22 mouse cellular contexts compared by ENCODE assay signal in the genomic region with DNA sequence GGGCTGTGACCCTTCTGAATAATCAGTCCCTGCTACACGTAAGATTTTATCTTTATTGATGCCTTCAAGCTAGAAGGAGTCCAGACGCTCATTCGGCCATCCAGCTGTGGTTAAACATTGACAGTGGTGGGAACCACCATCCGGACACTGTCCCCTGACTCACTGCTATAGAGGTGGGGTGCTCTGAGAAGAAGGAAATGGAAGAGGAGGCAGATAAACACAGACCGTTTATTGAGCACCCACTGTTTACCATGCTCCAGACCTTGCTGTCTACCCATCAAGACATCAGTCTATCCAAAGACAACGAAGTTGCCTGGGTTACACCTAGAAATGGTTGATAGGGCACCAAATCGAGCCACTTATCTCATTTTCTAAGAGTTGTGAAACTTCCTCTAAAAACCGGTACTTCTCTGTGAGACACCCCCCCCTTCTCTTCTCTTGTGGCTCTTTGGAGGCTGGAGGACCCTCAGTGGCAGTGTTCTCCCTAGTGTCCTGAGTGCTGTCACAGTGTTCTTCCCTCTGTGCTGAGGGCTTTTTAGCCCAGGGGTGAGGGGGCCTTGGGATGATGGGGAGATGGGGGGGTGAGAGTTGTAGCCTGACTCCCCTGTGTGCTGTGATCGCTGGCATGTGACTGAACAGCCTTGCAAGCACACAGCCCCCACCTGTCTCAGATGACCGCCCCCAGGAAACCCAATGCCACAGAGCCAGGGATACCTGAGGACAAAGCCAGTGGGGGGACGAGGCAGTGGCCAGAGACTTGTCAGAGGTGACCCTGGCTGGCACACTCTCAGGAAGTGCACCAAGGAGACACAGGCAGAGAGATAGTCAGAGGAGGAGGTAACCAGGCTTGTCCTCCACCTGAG. TPM values are rescaled to one million over a fixed set of nuclear protein-coding genes. Genes with fewer than 3 reads are reported as not detected.
DNase-seq lines count a peak whose midpoint lies in the region; ATAC-seq and TF ChIP-seq lines count a peak whose summit lies in the region.
"Had no signal": no experiment of that assay in that cellular context is flagged by ENCODE, and none has a peak within 500 bp of the region (broad histone marks: within the 10 kb centered on the region; RNA-seq: fewer than 3 reads in every experiment).

No protein-coding gene starts in this region.

- H3K27ac ChIP-seq in kidney, embryonic 16.5 days (ENCODE audit: low read length) = peak overlapping the region; percentile 68
- H3K27ac ChIP-seq: limb, embryonic 15.5 days; stomach, postnatal 0 days had no signal

- intact Hi-C loops in left cerebral cortex, postnatal 14 days (cut with DNase I) = no loop called here

- no peaks in the 10 kb centered on the region for H3K9me3 ChIP-seq in kidney, embryonic 16.5 days (ENCODE audit: low read length)
- H3K9me3 ChIP-seq: limb, embryonic 15.5 days had no signal

- peak overlapping the region; percentile 3; the same call in 1 of the 2 replicates for H3K4me2 ChIP-seq in kidney, embryonic 16.5 days (replicated peaks; ENCODE audit: low read depth, low read length)
- H3K4me2 ChIP-seq: limb, embryonic 15.5 days had no signal

- no peaks in the 10 kb centered on the region for H3K27me3 ChIP-seq in kidney, embryonic 16.5 days (ENCODE audit: insufficient read depth, low read length)
- H3K27me3 ChIP-seq in Patski = no peaks in the 10 kb centered on the region

- peak; percentile 83 for DNase-seq in heart, adult 11 months
- no peak for DNase-seq in heart, adult 8-10 months (ENCODE audit: low spot score)
- DNase-seq in kidney, adult 18-20 months = no peak
- DNase-seq in Patski (ENCODE audit: low read depth, low spot score) = no peak
- no peak for DNase-seq in left cerebral cortex, postnatal 14 days (ENCODE audit: low spot score in 2 of 2)
- no peak for DNase-seq in left cerebral cortex, adult 9 months (ENCODE audit: low spot score in 2 of 2)
- DNase-seq: adrenal gland, adult 2 months; cerebellum, adult 11 months; cerebellum, postnatal 10 days; embryo, embryonic 11 days; heart, postnatal 4 days; layer of hippocampus, postnatal 36 days; lung, postnatal 10 days; retina, postnatal 1 day; right cerebral cortex, postnatal 4 days had no signal

- TF ChIP-seq CTCF in Patski (IDR thresholded peaks at IDR 0.05) = no peak

- POLR2A ChIA-PET in Patski (lab: Charles Lee) = interaction anchor here (1.0 kb wide), 1 partner anchor 15 kb away, joined by 3 read pairs; no protein-coding TSS in a partner anchor

- in situ Hi-C loops in Patski (cut with MboI; ENCODE audit: low pct_unique_long_range_greater_than_20kb) = no loop called here

- 27% methylated on average over 11 of the region's 11 CpGs for WGBS in kidney, embryonic 16.5 days

- CTCF ChIA-PET in Patski (lab: Charles Lee) = interaction anchor here (1.3 kb wide), 1 partner anchor 18 kb away, joined by 3 read pairs; no protein-coding TSS in a partner anchor

- no peaks in the 10 kb centered on the region for H3K36me3 ChIP-seq in kidney, embryonic 16.5 days (ENCODE audit: insufficient read depth, low read length)
- H3K36me3 ChIP-seq: limb, embryonic 15.5 days had no signal

- 0 out of 2 replicates have a peak overlapping the region, but pooled peaks have one; percentile 10 for H3K9ac ChIP-seq in kidney, embryonic 16.5 days (replicated peaks; ENCODE audit: low read length)
- H3K9ac ChIP-seq: limb, embryonic 15.5 days had no signal

- peak; percentile 73 for ATAC-seq in kidney, embryonic 16.5 days (ENCODE audit: low FRiP score, low TSS enrichment)
- peak; percentile 26 for ATAC-seq in Patski
- peak; percentile 73 for ATAC-seq in megakaryocyte progenitor cell, adult 5-6 weeks (replicated peaks; ENCODE audit: poor library complexity)
- ATAC-seq: forebrain, embryonic 16.5 days; inflammation-experienced regulatory T-cells, adult 6 months; midbrain, embryonic 16.5 days had no signal

- no peak overlapping the region for H3K4me3 ChIP-seq in kidney, embryonic 16.5 days (ENCODE audit: low read length)
- H3K4me3 ChIP-seq: limb, embryonic 15.5 days had no signal

- peaks cover 43% of the 10 kb centered on the region for H3K4me1 ChIP-seq in kidney, embryonic 16.5 days (ENCODE audit: insufficient read depth, low read length)

RNA-seq across cellular contexts. Expression of a gene that starts 14.1 kb away (rescaled TPM):
- total RNA-seq in heart, adult 8-10 months (2022) = 1 to 10 TPM in 3 of 4 experiments, under 1 TPM in 1; 0.72 to 1.3 (median 1.2) TPM
- polyA plus RNA-seq in kidney, embryonic 16.5 days (2015; fragmentation: Nextera tagmentation; extraction: Ambion mirVana) = 18.1 and 24.3 TPM in 2 replicates
- 4.6 TPM for polyA plus RNA-seq in Patski (2021)
- total RNA-seq in megakaryocyte progenitor cell, adult 5-6 weeks (2015) = 5.5 and 5.7 TPM in 2 replicates
- total RNA-seq in megakaryocyte progenitor cell, adult 5-6 weeks (2017) = 4.8 and 5.0 TPM in 2 replicates
- 1 to 10 TPM; 5.7 to 8.1 TPM for total RNA-seq in left cerebral cortex, postnatal 14 days (2021)

RNA-seq across cellular contexts. Expression of a gene that starts 40.8 kb away (rescaled TPM):
- total RNA-seq in heart, adult 8-10 months (2022) = 1,000 to 10,000 TPM; 1,293 to 1,379 (median 1,312) TPM
- polyA plus RNA-seq in kidney, embryonic 16.5 days (2015; fragmentation: Nextera tagmentation; extraction: Ambion mirVana) = 520 and 550 TPM in 2 replicates
- 296 TPM for polyA plus RNA-seq in Patski (2021)
- total RNA-seq in megakaryocyte progenitor cell, adult 5-6 weeks (2015) = 160 and 167 TPM in 2 replicates
- total RNA-seq in megakaryocyte progenitor cell, adult 5-6 weeks (2017) = 91.4 and 129 TPM in 2 replicates
- 100 to 1,000 TPM; 196 to 202 TPM for total RNA-seq in left cerebral cortex, postnatal 14 days (2021)

Comparison
In these comparisons a context has a peak if more than half of its experiments do, and no peak if none do; other contexts are left out.
1. RNA of a gene that starts 40.8 kb away (total RNA-seq): 1,293 to 1,379 TPM in heart, adult 8-10 months; 196 to 202 TPM in left cerebral cortex, postnatal 14 days and 91.4 to 167 TPM in megakaryocyte progenitor cell, adult 5-6 weeks; every median in the first group is over 4 times any median in the second.
2. Peak in every context shown above with its lines, with median percentiles within 50 percentile points of each other: ATAC-seq.